Mouse (Mus musculus) common myeloid progenitor, adult 5-6 weeks (primary cell): ENCODE data around the gene Magi1. TPM values are rescaled to one million over a fixed set of nuclear protein-coding genes. Genes with fewer than 3 reads are reported as not detected.

Experiments
- ATAC-seq: replicated peaks from 2 replicates; pipeline ENCODE4 v1.8.0; 2016; ENCODE audit warnings: low read depth, mild to moderate bottlenecking, moderate TSS enrichment, inconsistent platforms; ENCODE audit not compliant: poor library complexity, severe bottlenecking
- total RNA-seq: library from RNA; stranded (forward); fragments of 200-1000, 187-1606 nt; gene quantifications from 2 replicates; pipeline ENCODE4 v1.2.3, GENCODE M21; 2017

Gene Magi1
- total RNA-seq, 1 experiment from 2014 or later = 0.18 TPM

GRCm38 (mm10) chr6:93856783-93857182, 426.9 kb downstream of the Magi1 start:
- ATAC-seq = no peak

- ATAC-seq = no peak
Observed at GRCm38 (mm10) chr6:93855806-93856641, 427.7 kb downstream of the Magi1 start.

- no peak for ATAC-seq
Observed at GRCm38 (mm10) chr6:93848942-93849790, 434.6 kb downstream of the Magi1 start.

- ATAC-seq = no peak
Observed at GRCm38 (mm10) chr6:93845498-93845897, 438.2 kb downstream of the Magi1 start.

- no peak for ATAC-seq
Observed at GRCm38 (mm10) chr6:93845080-93845479, 438.6 kb downstream of the Magi1 start.

- ATAC-seq = no peak
Observed at GRCm38 (mm10) chr6:93844576-93844975, 439.1 kb downstream of the Magi1 start.

GRCm38 (mm10) chr6:93838398-93838797, 445.3 kb downstream of the Magi1 start:
- no peak for ATAC-seq

GRCm38 (mm10) chr6:93836585-93836984, 447.1 kb downstream of the Magi1 start:
- no peak for ATAC-seq

GRCm38 (mm10) chr6:93835211-93835610, 448.5 kb downstream of the Magi1 start:
- ATAC-seq = no peak

GRCm38 (mm10) chr6:93828262-93828661, 455.5 kb downstream of the Magi1 start:
- no peak for ATAC-seq

GRCm38 (mm10) chr6:93826875-93827274, 456.8 kb downstream of the Magi1 start:
- ATAC-seq = no peak

- ATAC-seq = no peak
Observed at GRCm38 (mm10) chr6:93822221-93822897, 461.4 kb downstream of the Magi1 start.

GRCm38 (mm10) chr6:93821512-93821911, 462.2 kb downstream of the Magi1 start:
- no peak for ATAC-seq

GRCm38 (mm10) chr6:93819888-93820287, 463.8 kb downstream of the Magi1 start:
- ATAC-seq = no peak

GRCm38 (mm10) chr6:93819282-93819681, 464.4 kb downstream of the Magi1 start:
- no peak for ATAC-seq

GRCm38 (mm10) chr6:93818494-93818893, 465.2 kb downstream of the Magi1 start:
- no peak for ATAC-seq

GRCm38 (mm10) chr6:93805407-93805936, 478.2 kb downstream of the Magi1 start:
- no peak for ATAC-seq

GRCm38 (mm10) chr6:93802390-93802789, 481.3 kb downstream of the Magi1 start:
- ATAC-seq = no peak

- ATAC-seq = no peak
Observed at GRCm38 (mm10) chr6:93800465-93800864, 483.3 kb downstream of the Magi1 start.
